Mouse (Mus musculus) olfactory bulb, adult 2 months (tissue): ENCODE measurements at regions not wholly inside any gene's neighbourhood (a gene's known extent, or its start where the extent isn't known, plus 50 kb on each side); places are given as distances from the start of the nearest gene placed in this dataset.

Experiments used
- CTCF ChIP-seq: fragments of 200-500 bp; IDR thresholded peaks from 2 replicates; pipeline ENCODE4 v1.5.1; 2012; ENCODE audit warnings: low read depth, mild to moderate bottlenecking, low read length, moderate library complexity; ENCODE audit not compliant: insufficient read depth
- POLR2A ChIP-seq: fragments of 200-500 bp; IDR thresholded peaks from 2 replicates; pipeline ENCODE4 v1.6.1; 2012; ENCODE audit warnings: mild to moderate bottlenecking, low read depth, low read length, moderate library complexity; ENCODE audit not compliant: insufficient read depth

DNA sequence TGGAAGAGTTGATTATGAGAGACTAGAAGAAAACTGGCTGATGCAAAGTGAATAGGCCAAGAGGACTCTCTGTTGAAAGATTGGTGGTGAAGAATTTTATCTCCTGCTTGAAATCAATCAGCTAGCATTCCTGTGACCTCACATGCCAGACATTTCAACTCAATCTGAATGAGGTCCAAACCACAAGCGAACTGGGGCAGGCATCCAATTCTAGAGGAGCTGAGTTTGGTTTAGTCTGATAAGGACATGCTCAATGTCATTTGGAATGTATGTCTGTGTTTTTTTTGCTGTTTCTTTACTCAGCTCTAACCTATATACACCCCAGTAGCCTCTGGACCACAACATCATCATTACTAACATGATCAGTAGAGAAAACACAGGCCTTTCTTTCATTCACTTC is 401.4 kb downstream of the 1190002N15Rik start:
- TF ChIP-seq POLR2A (no peak), CTCF (no peak)
